Mouse (Mus musculus): ENCODE data around the gene Gm12695.

DNA sequence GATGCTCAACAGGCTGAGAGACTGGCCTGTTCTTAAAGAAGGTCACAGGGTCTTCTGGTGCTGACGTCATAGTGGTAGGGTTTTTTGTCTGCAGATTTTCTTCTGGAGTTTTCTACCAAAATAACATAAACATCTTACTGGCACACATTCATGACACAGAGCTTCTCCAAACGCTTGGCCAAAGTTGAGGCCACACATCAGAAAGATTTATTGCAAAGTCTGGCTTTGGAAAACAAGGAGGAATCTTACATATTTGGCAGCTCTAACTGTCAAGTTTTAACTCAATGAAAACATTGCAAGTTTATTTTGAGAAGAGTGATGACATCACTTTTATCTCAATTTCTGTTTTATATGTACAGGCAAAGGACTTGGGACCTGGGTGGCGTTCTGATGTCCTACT is 56.8 kb downstream of the Gm12695 start:
- TF ChIP-seq CTCF (IDR thresholded peaks at IDR 0.05; ENCODE audit: low read depth) (no peak), EP300 (optimal IDR thresholded peaks at IDR 0.05) (no peak)

Measured in stomach, postnatal 0 days (tissue).